Mouse (Mus musculus) lung, adult 2 months (tissue): ENCODE measurements around the gene Tm6sf1. TPM values are rescaled to one million over a fixed set of nuclear protein-coding genes. Genes with fewer than 3 reads are reported as not detected.
"Not testable (repeated sequence)": the region's sequence is repeated elsewhere in the genome, so short reads cannot be mapped to it uniquely, and the experiment has no call there.

Source experiments
- DNase-seq: peaks from one replicate; pipeline ENCODE4 v3.0.0; 2022
- H3K4me1 ChIP-seq: fragments of 200-500 bp; 2 replicates; pipeline ENCODE4 v1.6.1; 2011; ENCODE audit warnings: low read length; ENCODE audit not compliant: control insufficient read depth, insufficient read depth
- H3K4me3 ChIP-seq: fragments of 200-500 bp; replicated peaks from 2 replicates; pipeline ENCODE3; 2011; ENCODE audit warnings: low read depth, mild to moderate bottlenecking, control low read depth, low read length; ENCODE audit errors: extremely low read depth
- CTCF ChIP-seq: fragments of 200-500 bp; IDR thresholded peaks from 2 replicates; pipeline ENCODE4 v1.5.1; 2011; ENCODE audit warnings: mild to moderate bottlenecking, low read length, control low read depth; ENCODE audit not compliant: insufficient read depth
- POLR2A ChIP-seq: fragments of 200-500 bp; IDR thresholded peaks from 2 replicates; pipeline ENCODE4 v1.6.1; 2011; ENCODE audit warnings: low read depth, mild to moderate bottlenecking, control low read depth, low read length, borderline replicate concordance; ENCODE audit errors: extremely low read depth
- WGBS: fragments of 180-500 bp; shearing (Covaris S2); methylation state at CpG from one replicate; pipeline ENCODE4 v1.1.7; 2018; 5-methylcytosine and 5-hydroxymethylcytosine counted together
- polyA plus RNA-seq: library from polyadenylated mRNA; depleted of rRNA; stranded (reverse); fragments of >200 nt; gene quantifications from 2 replicates; pipeline ENCODE4 v1.2.3, GENCODE M21; 2012; rRNA removed

Gene Tm6sf1
- polyA plus RNA-seq, result 74.5 and 82.3 TPM in 2 replicates

GRCm38 (mm10) chr7:81858968-81859721, at the start of gene Tm6sf1:
Gene Tm6sf1 (plus strand): TSS chr7:81859001.
- DNase-seq, result no peak
- peak within 1 kb of the TSS; percentile 68 for H3K4me3 ChIP-seq
- WGBS, result 1% methylated on average over 63 of the region's 64 CpGs
- peaks cover 14% of the 10 kb centered on the region for H3K4me1 ChIP-seq
- TF ChIP-seq POLR2A, result peak; percentile 29; the same call in 1 of the 2 replicates
- TF ChIP-seq CTCF, result no peak

GRCm38 (mm10) chr7:81824906-81825305, 33.9 kb upstream of the Tm6sf1 start:
- no peak for DNase-seq
- Histone ChIP-seq H3K4me3 (no peak overlapping the region), H3K4me1 (peaks cover 24% of the 10 kb centered on the region)
- TF ChIP-seq POLR2A, result no peak
- TF ChIP-seq CTCF, result no peak
- WGBS, result 33% methylated on average over 3 of the region's 3 CpGs

- DNase-seq, result no peak
- H3K4me3 ChIP-seq, result no peak overlapping the region
- H3K4me1 ChIP-seq, result peaks cover 24% of the 10 kb centered on the region
- TF ChIP-seq CTCF (no peak), POLR2A (no peak)
- 10% methylated on average over 3 of the region's 3 CpGs for WGBS
Observed at GRCm38 (mm10) chr7:81825381-81825780, 33.4 kb upstream of the Tm6sf1 start.

GRCm38 (mm10) chr7:81827806-81828667, 30.8 kb upstream of the Tm6sf1 start:
- TF ChIP-seq POLR2A (no peak), CTCF (no peak)

GRCm38 (mm10) chr7:81828681-81829378, 30.0 kb upstream of the Tm6sf1 start:
- H3K4me1 ChIP-seq, result peaks cover 24% of the 10 kb centered on the region
- WGBS, result under 1% methylated on average over 73 of the region's 91 CpGs
- H3K4me3 ChIP-seq, result peak overlapping the region; percentile 85
- peak; percentile 76 for DNase-seq
- TF ChIP-seq CTCF (no peak), POLR2A (0 out of 2 replicates have a peak, but pooled peaks have one; percentile 11)

More at GRCm38 (mm10) chr7:81827806-81828667, 30.8 kb upstream of the Tm6sf1 start:
- no peak for DNase-seq
- WGBS, result 12% methylated on average over 17 of the region's 17 CpGs
- Histone ChIP-seq H3K4me1 (peaks cover 24% of the 10 kb centered on the region), H3K4me3 (peak overlapping the region; percentile 85)

GRCm38 (mm10) chr7:81829379-81829894, 29.4 kb upstream of the Tm6sf1 start, which contains the start of gene Btbd1:
Gene Btbd1 (minus strand): TSS chr7:81829431.
- Histone ChIP-seq H3K4me3 (peak within 1 kb of the TSS; percentile 85), H3K4me1 (peaks cover 24% of the 10 kb centered on the region)
- TF ChIP-seq CTCF (no peak), POLR2A (peak; percentile 61; the same call in 1 of the 2 replicates)
- WGBS, result under 1% methylated on average over 45 of the region's 58 CpGs
- peak; percentile 76 for DNase-seq

- TF ChIP-seq CTCF, result no peak
- DNase-seq, result no peak
- no peaks in the 10 kb centered on the region for H3K4me1 ChIP-seq
Observed at GRCm38 (mm10) chr7:81834847-81835246, 24.0 kb upstream of the Tm6sf1 start.

GRCm38 (mm10) chr7:81835430-81835829, 23.4 kb upstream of the Tm6sf1 start:
- 78% methylated on average over 5 of the region's 5 CpGs for WGBS
- H3K4me3 ChIP-seq, result no peak overlapping the region
- TF ChIP-seq POLR2A (no peak), CTCF (no peak)

More at GRCm38 (mm10) chr7:81834847-81835246, 24.0 kb upstream of the Tm6sf1 start:
- no peak overlapping the region for H3K4me3 ChIP-seq

GRCm38 (mm10) chr7:81837771-81838170, 21.0 kb upstream of the Tm6sf1 start:
- 79% methylated on average over 5 of the region's 5 CpGs for WGBS
- H3K4me1 ChIP-seq, DNase-seq, H3K4me3 ChIP-seq: not testable (repeated sequence)

More at GRCm38 (mm10) chr7:81835430-81835829, 23.4 kb upstream of the Tm6sf1 start:
- H3K4me1 ChIP-seq, result no peaks in the 10 kb centered on the region
- no peak for DNase-seq
